Mouse (Mus musculus) cortical plate, adult 2 months (tissue): ENCODE results near the gene Terf2ip.

Experiments used
- CTCF ChIP-seq: fragments of 200-500 bp; IDR thresholded peaks from 2 replicates; pipeline ENCODE4 v1.5.1; 2011; ENCODE audit warnings: mild to moderate bottlenecking, control low read depth, low read length; ENCODE audit not compliant: insufficient read depth; ENCODE audit errors: extremely low read depth
- POLR2A ChIP-seq: fragments of 200-500 bp; IDR thresholded peaks from 2 replicates; pipeline ENCODE4 v1.6.1; 2011; ENCODE audit warnings: mild to moderate bottlenecking, low read length, control low read depth; ENCODE audit not compliant: insufficient read depth; ENCODE audit errors: extremely low read depth

GRCm38 (mm10) chr8:111992703-111993039, 18.5 kb upstream of the Terf2ip start:
- no peak for TF ChIP-seq POLR2A
- no peak for TF ChIP-seq CTCF
